Mouse (Mus musculus): ENCODE data around the gene Junb.
A peak's percentile ranks its signal among the peaks of the same experiment; 100 is the strongest.

GRCm38 (mm10) chr8:84985684-84986378 is 7.3 kb upstream of the Junb start:
- peak; percentile 20; the same call in 1 of the 2 replicates for TF ChIP-seq POLR2A (IDR thresholded peaks at IDR 0.05; ENCODE audit: extremely low read depth, insufficient read depth, low read length)
- TF ChIP-seq CTCF (IDR thresholded peaks at IDR 0.05; ENCODE audit: low read depth, low read length): no peak

All from liver, adult 2 months (tissue).